Mouse (Mus musculus) lung, embryonic 16.5 days (tissue): ENCODE measurements around the gene Phactr2. TPM values are rescaled to one million over a fixed set of nuclear protein-coding genes. Genes with fewer than 3 reads are reported as not detected.

Source experiments
- ATAC-seq: fragments of 200-750 bp; cut with Nextera tagmentation; 2 replicates; pipeline ENCODE4 v1.8.0; 2017; ENCODE audit warnings: low read depth, mild to moderate bottlenecking, moderate library complexity
- H3K27ac ChIP-seq: fragments of 300-500 bp; sonication (generic); 2 replicates; pipeline ENCODE4 v1.5.1; 2014; ENCODE audit warnings: mild to moderate bottlenecking, control low read depth, low read length
- H3K27me3 ChIP-seq: fragments of 300-500 bp; sonication (generic); 2 replicates; pipeline ENCODE4 v1.6.1; 2014; ENCODE audit warnings: low read depth, low read length, mixed read lengths; ENCODE audit not compliant: control insufficient read depth, insufficient read depth
- H3K36me3 ChIP-seq: fragments of 300-500 bp; sonication (generic); 2 replicates; pipeline ENCODE4 v1.6.1; 2014; ENCODE audit warnings: low read length; ENCODE audit not compliant: control insufficient read depth, insufficient read depth
- H3K4me1 ChIP-seq: fragments of 300-500 bp; sonication (generic); replicated peaks from 2 replicates; pipeline ENCODE4 v1.6.1; 2014; ENCODE audit warnings: low read length, mixed read lengths; ENCODE audit not compliant: control insufficient read depth, insufficient read depth
- H3K4me2 ChIP-seq: fragments of 300-500 bp; sonication (generic); 2 replicates; pipeline ENCODE4 v1.6.1; 2014; ENCODE audit warnings: low read depth, low read length, control low read depth
- H3K4me3 ChIP-seq: fragments of 300-500 bp; sonication (generic); 2 replicates; pipeline ENCODE4 v1.5.1; 2014; ENCODE audit warnings: mild to moderate bottlenecking, low read length, control low read depth
- H3K9ac ChIP-seq: fragments of 300-500 bp; sonication (generic); 2 replicates; pipeline ENCODE4 v1.6.1; 2014; ENCODE audit warnings: low read length, control low read depth
- H3K9me3 ChIP-seq: fragments of 300-500 bp; sonication (generic); 2 replicates; pipeline ENCODE4 v1.6.1; 2016; ENCODE audit warnings: low read length; ENCODE audit not compliant: control insufficient read depth
- WGBS: fragments of 180-500 bp; shearing (Covaris S2); extraction: QIAGEN DNeasy Blood & Tissue Kit; methylation state at CpG from one replicate; pipeline ENCODE4 v1.1.7; 2014; 5-methylcytosine and 5-hydroxymethylcytosine counted together
- polyA plus RNA-seq: library from polyadenylated mRNA; unstranded; fragments of >200 nt; fragmentation: Nextera tagmentation; extraction: Ambion mirVana; gene quantifications from 2 replicates; pipeline ENCODE4 v1.2.1, GENCODE M21; 2015

The Phactr2 gene
- polyA plus RNA-seq, 1 experiment from 2014 or later = 22.3 TPM

DNA sequence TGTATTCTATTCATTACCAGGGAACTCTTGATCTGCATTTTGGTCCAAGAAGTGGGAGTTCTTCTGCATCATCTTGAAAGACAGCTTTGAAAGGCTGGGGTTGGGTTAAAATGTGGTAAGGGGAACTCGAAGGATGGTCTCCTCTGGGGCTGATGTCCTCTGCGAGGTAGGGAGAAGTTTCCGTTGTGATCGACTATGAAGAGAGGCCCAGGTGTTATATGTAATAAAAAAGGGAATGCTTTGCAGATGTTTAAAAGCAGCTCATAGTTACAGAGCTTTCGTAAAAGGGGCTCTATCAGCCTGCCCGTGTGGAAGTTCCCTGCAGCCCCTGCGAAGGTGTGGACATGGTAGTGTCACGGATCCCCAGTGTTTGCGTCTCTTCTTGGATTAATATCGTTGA is 50.2 kb downstream of the Phactr2 start:
- Histone ChIP-seq H3K9me3 (no peaks in the 10 kb centered on the region), H3K4me1 (no peaks in the 10 kb centered on the region), H3K4me3 (no peak overlapping the region), H3K9ac (no peak overlapping the region), H3K36me3 (no peaks in the 10 kb centered on the region), H3K27ac (no peak overlapping the region), H3K27me3 (no peaks in the 10 kb centered on the region), H3K4me2 (no peak overlapping the region)
- WGBS = 88% methylated on average over 10 of the region's 10 CpGs
- no peak for ATAC-seq

DNA sequence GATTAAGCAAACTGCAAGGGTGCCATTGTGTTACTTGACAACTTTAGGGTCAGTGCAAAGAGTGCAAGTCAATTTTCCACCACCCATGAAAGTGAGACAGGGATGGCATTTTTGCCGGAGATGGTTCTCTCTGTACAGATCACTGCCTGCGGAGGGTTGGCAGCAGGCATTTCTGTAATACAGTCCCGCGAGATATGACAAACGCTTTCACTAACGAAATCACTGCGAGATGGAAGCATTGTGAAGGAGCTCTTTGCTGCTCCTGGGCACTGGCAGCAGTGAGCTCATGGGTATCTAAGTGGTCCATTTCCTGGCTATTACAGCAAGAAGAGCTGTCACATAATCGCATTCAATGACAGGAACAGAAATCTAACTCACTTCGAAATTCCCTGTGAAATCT is 52.1 kb downstream of the Phactr2 start:
- Histone ChIP-seq H3K4me3 (no peak overlapping the region), H3K4me2 (no peak overlapping the region), H3K9ac (no peak overlapping the region), H3K27ac (no peak overlapping the region), H3K9me3 (no peaks in the 10 kb centered on the region), H3K27me3 (no peaks in the 10 kb centered on the region), H3K4me1 (no peaks in the 10 kb centered on the region), H3K36me3 (no peaks in the 10 kb centered on the region)
- WGBS = 83% methylated on average over 9 of the region's 9 CpGs
- no peak for ATAC-seq

DNA sequence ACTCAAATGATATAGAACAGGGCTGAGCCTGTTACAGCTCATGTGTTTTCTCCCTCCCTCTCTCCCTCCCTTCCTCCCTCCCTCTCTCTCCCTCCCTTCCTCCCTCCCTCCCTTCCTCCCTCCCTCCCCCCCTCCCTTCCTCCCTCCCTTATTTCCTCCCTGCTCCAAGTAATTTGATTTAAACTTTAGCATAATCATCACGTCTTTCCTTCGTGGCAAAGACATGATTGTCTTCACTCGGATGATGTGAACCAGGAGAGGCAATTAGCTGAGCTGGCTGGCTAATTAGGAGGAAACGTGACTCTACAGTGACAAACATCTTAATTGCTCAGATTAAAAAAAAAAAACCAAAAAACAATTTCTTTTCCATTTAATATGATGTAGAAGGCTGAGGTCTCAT is 55.0 kb downstream of the Phactr2 start:
- WGBS = 55% methylated on average over 4 of the region's 4 CpGs
- Histone ChIP-seq H3K9ac (no peak overlapping the region), H3K4me3 (no peak overlapping the region), H3K27me3 (no peaks in the 10 kb centered on the region), H3K4me2 (no peak overlapping the region), H3K4me1 (no peaks in the 10 kb centered on the region), H3K36me3 (no peaks in the 10 kb centered on the region), H3K9me3 (no peaks in the 10 kb centered on the region), H3K27ac (no peak overlapping the region)
- no peak for ATAC-seq

DNA sequence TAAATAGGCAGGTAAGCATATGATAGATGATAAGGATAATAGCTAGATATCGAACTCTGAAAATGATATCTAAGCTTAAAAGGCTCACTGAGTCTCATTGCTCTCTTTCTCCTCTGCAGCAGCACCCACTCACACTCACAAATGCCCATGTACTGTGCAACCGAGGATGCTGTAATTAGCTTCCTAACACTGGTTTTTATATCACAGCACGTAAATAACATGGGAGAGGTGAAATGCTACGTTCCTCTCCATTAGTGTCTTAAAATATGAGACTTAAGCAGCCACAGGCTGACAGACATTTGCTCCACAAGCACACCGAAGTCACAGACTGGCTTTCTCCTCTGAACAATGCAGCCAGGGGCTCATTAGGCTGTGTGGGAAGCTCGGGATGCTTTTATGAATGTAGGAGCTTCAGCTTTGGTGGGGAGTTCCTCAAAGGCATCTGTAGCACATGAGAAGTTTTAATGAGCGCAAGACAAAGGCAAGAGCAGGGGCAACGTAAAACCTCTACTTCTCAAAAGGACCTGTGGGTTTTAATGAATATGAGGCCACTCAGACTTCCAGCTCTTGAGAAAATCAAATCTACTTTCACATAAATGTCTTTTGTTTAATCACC is 58.6 kb downstream of the Phactr2 start:
- no peak overlapping the region for H3K4me2 ChIP-seq
- H3K36me3 ChIP-seq = no peaks in the 10 kb centered on the region
- no peaks in the 10 kb centered on the region for H3K9me3 ChIP-seq
- H3K27me3 ChIP-seq = no peaks in the 10 kb centered on the region
- H3K4me1 ChIP-seq = no peaks in the 10 kb centered on the region
- H3K27ac ChIP-seq = no peak overlapping the region
- no peak overlapping the region for H3K9ac ChIP-seq
- H3K4me3 ChIP-seq = no peak overlapping the region
- no peak for ATAC-seq
- WGBS = 68% methylated on average over 8 of the region's 8 CpGs

DNA sequence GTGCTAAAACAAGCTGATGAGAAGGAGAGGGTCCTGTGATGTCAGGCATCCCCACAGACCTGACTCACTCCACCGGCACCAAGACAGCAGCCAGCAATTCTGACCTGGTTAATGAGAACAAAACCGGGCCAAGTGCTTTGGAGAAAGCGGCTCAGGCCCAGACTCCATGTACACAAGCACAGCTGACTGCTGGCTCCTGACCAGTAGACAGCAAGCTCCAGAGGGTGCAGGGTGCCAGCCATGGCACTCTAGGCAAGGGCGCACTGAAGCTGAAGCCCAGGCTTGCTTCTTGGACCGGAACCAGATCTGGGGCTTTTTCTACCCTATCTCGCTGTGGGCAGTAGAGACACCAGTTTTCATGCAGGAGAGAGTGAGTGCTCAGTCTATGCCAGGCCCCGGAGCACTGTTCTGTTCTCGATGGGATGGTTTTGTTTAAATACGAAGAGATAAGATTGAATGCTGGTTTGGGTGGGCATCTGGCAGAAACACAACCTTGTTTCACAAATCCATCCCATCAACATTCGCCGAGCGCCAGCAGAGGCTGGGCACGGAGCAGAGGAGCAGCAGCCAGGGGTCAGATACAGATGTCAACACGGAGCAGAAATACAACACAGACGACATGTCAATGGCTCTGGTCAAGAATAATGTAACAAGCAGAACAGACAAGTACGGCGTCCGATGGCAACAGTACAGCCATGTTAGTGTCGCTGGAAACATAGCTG is 61.8 kb downstream of the Phactr2 start:
- H3K9me3 ChIP-seq = no peaks in the 10 kb centered on the region
- no peaks in the 10 kb centered on the region for H3K4me1 ChIP-seq
- no peaks in the 10 kb centered on the region for H3K27me3 ChIP-seq
- H3K9ac ChIP-seq = no peak overlapping the region
- no peaks in the 10 kb centered on the region for H3K36me3 ChIP-seq
- H3K4me2 ChIP-seq = no peak overlapping the region
- 62% methylated on average over 19 of the region's 19 CpGs for WGBS
- peak overlapping the region; percentile 14 for H3K27ac ChIP-seq
- peak; percentile 87 for ATAC-seq
- no peak overlapping the region for H3K4me3 ChIP-seq

DNA sequence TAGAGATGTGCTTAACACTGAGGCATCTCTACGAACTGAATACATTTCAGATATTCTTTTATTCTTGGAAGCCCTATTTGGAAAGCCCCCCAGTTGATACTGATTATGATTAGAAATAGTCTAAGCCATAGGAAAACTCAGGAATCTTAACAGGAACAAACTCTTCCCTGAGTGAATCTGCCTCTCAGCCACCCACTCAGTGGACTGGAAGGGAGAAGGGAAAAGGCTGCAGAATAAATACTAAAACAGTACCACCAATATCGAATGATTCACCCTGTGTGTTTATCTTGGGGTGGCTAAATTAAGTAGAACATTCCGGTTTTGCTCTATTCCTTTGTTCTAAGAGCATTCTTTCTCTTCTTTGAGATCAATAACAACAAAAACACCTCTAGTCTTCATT is 63.2 kb downstream of the Phactr2 start:
- no peak for ATAC-seq
- no peak overlapping the region for H3K27ac ChIP-seq
- no peaks in the 10 kb centered on the region for H3K27me3 ChIP-seq
- H3K9ac ChIP-seq = no peak overlapping the region
- H3K9me3 ChIP-seq = no peaks in the 10 kb centered on the region
- WGBS = 79% methylated on average over 3 of the region's 3 CpGs
- H3K36me3 ChIP-seq = no peaks in the 10 kb centered on the region
- no peak overlapping the region for H3K4me2 ChIP-seq
- no peak overlapping the region for H3K4me3 ChIP-seq
- H3K4me1 ChIP-seq = no peaks in the 10 kb centered on the region

DNA sequence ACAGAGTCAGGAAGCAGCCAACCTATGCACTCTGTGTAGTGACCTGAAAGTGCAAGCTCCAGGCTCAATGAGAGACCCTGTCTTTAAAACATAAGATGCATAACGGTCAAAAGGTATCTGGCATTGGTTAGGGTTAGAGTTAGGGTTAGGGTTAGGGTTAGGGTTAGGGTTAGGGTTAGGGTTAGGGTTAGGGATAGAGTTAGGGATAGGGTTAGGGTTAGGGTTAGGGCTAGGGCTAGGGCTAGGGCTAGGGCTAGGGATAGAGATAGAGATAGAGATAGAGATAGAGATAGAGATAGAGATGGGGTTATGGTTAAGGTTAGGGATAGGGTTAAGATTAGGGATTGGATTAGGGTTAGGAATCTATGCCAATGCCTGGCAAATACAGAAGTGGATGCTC is 72.2 kb downstream of the Phactr2 start:
- WGBS = 78% methylated on average over 1 of the region's 1 CpGs
- no peak overlapping the region for H3K4me2 ChIP-seq
- no peaks in the 10 kb centered on the region for H3K4me1 ChIP-seq
- no peaks in the 10 kb centered on the region for H3K9me3 ChIP-seq
- H3K4me3 ChIP-seq = no peak overlapping the region
- H3K27ac ChIP-seq = no peak overlapping the region
- no peaks in the 10 kb centered on the region for H3K36me3 ChIP-seq
- H3K9ac ChIP-seq = no peak overlapping the region
- H3K27me3 ChIP-seq = no peaks in the 10 kb centered on the region
- no peak for ATAC-seq

DNA sequence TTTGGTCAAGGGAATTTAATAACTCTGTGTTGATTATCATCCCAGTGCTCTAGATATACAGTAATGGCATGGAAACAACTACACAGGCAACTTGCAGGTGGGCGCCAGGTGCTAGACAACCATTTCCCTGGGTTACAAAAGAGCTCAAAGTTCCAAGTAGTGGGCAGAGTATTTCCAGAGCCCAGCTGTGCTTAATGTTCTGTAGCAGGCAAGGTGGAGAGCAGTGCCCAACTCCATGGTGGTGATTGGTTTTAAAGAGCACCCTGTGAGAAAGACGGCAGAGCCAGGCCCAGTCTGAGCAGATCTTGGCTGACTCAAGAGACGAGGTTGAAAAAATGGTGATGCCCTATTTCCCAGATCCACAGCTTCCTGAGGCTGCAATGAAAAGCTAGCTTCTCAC is 78.5 kb downstream of the Phactr2 start:
- 89% methylated on average over 3 of the region's 3 CpGs for WGBS
- Histone ChIP-seq H3K27me3 (no peaks in the 10 kb centered on the region), H3K4me2 (no peak overlapping the region)

DNA sequence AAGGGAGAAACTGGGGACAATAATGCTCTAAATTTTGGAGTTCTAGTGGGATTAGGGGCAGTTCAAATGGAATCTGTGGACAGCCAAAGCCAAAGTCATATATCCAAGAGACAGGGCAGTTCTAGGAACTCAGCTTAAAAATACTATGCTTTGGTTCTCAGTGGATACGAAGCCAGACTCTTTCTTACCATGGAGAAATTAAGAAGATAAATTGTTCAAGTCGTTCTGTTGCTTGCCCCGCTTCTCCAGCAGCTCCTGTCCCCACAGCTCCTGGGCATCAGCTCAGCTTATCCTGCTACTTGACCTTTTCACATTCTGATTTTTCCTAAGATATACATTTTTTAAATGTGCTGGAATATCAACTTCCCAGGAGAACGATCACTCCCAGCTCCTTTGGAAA is 80.2 kb downstream of the Phactr2 start:
- no peaks in the 10 kb centered on the region for H3K27me3 ChIP-seq
- H3K9me3 ChIP-seq = no peaks in the 10 kb centered on the region
- no peak overlapping the region for H3K27ac ChIP-seq
- peaks cover 1% of the 10 kb centered on the region; the same call in 1 of the 2 replicates for H3K4me1 ChIP-seq
- ATAC-seq = no peak
- 62% methylated on average over 4 of the region's 4 CpGs for WGBS
- no peak overlapping the region for H3K4me3 ChIP-seq
- no peaks in the 10 kb centered on the region for H3K36me3 ChIP-seq
- H3K9ac ChIP-seq = no peak overlapping the region
- H3K4me2 ChIP-seq = no peak overlapping the region

More for the DNA sequence above, 78.5 kb downstream of the Phactr2 start:
- Histone ChIP-seq H3K4me3 (no peak overlapping the region), H3K4me1 (no peaks in the 10 kb centered on the region), H3K9ac (no peak overlapping the region), H3K27ac (no peak overlapping the region), H3K36me3 (no peaks in the 10 kb centered on the region), H3K9me3 (no peaks in the 10 kb centered on the region)
- no peak for ATAC-seq
